Mouse (Mus musculus) bone marrow macrophage, adult 2 months (primary cell): ENCODE data around the gene Mbd5.

Experiments
- CTCF ChIP-seq: IDR thresholded peaks from 2 replicates; pipeline ENCODE4 v1.5.1; 2012; ENCODE audit warnings: low read depth, mild to moderate bottlenecking, low read length, moderate library complexity
- POLR2A ChIP-seq: IDR thresholded peaks from 2 replicates; pipeline ENCODE4 v1.6.1; 2012; ENCODE audit warnings: mild to moderate bottlenecking, low read depth, low read length, borderline replicate concordance

- no peak for TF ChIP-seq CTCF
- no peak for TF ChIP-seq POLR2A
Measured at GRCm38 (mm10) chr2:49345786-49346185, 396.5 kb downstream of the Mbd5 start.
